Mouse (Mus musculus) intestine, postnatal 0 days (tissue): ENCODE results near the gene Mfap5. TPM values are rescaled to one million over a fixed set of nuclear protein-coding genes. Genes with fewer than 3 reads are reported as not detected.
"Not testable (repeated sequence)": the region's sequence is repeated elsewhere in the genome, so short reads cannot be mapped to it uniquely, and the experiment has no call there.

Experiments
- ATAC-seq: fragments of 200-750 bp; cut with Nextera tagmentation; 2 replicates; pipeline ENCODE4 v1.8.0; 2017; ENCODE audit warnings: mild to moderate bottlenecking, moderate TSS enrichment, moderate library complexity
- H3K27ac ChIP-seq: fragments of 300-500 bp; sonication (generic); 2 replicates; pipeline ENCODE4 v1.5.1; 2014; ENCODE audit warnings: mild to moderate bottlenecking, low read depth, low read length, moderate library complexity
- H3K27me3 ChIP-seq: fragments of 300-500 bp; sonication (generic); replicated peaks from 2 replicates; pipeline ENCODE4 v1.6.1; 2014; ENCODE audit warnings: low read length, mixed read lengths; ENCODE audit not compliant: control insufficient read depth, insufficient read depth
- H3K36me3 ChIP-seq: fragments of 300-500 bp; sonication (generic); 2 replicates; pipeline ENCODE4 v1.6.1; 2014; ENCODE audit warnings: mild to moderate bottlenecking, moderate library complexity; ENCODE audit not compliant: control insufficient read depth, insufficient read depth
- H3K4me1 ChIP-seq: fragments of 300-500 bp; sonication (generic); replicated peaks from 2 replicates; pipeline ENCODE4 v1.6.1; 2014; ENCODE audit warnings: antibody characterized with exemption, low read length, mixed read lengths; ENCODE audit not compliant: control insufficient read depth, insufficient read depth
- H3K4me2 ChIP-seq: fragments of 300-500 bp; sonication (generic); replicated peaks from 2 replicates; pipeline ENCODE4 v1.6.1; 2014; ENCODE audit warnings: low read depth, mild to moderate bottlenecking, moderate library complexity
- H3K4me3 ChIP-seq: fragments of 300-500 bp; sonication (generic); 2 replicates; pipeline ENCODE4 v1.5.1; 2014; ENCODE audit warnings: low read depth, low read length
- H3K9ac ChIP-seq: fragments of 300-500 bp; sonication (generic); 2 replicates; pipeline ENCODE4 v1.6.1; 2014; ENCODE audit warnings: mild to moderate bottlenecking, low read depth, low read length
- H3K9me3 ChIP-seq: fragments of 300-500 bp; sonication (generic); 2 replicates; pipeline ENCODE4 v1.6.1; 2016; ENCODE audit warnings: mixed run types; ENCODE audit not compliant: control insufficient read depth
- CTCF ChIP-seq: sonication (generic); IDR thresholded peaks from 2 replicates; pipeline ENCODE4 v1.5.1; 2016; ENCODE audit warnings: low read depth, mild to moderate bottlenecking, control low read depth, antibody characterized with exemption, moderate library complexity
- WGBS: fragments of 180-500 bp; shearing (Covaris S2); extraction: QIAGEN DNeasy Blood & Tissue Kit; methylation state at CpG from one replicate; pipeline ENCODE4 v1.1.7; 2014; 5-methylcytosine and 5-hydroxymethylcytosine counted together
- polyA plus RNA-seq: library from polyadenylated mRNA; unstranded; fragments of >200 nt; fragmentation: Nextera tagmentation; extraction: Ambion mirVana; gene quantifications from 2 replicates; pipeline ENCODE4 v1.2.1, GENCODE M21; 2015

The Mfap5 gene
- polyA plus RNA-seq, 1 experiment from 2014 or later: 23.6 TPM

DNA sequence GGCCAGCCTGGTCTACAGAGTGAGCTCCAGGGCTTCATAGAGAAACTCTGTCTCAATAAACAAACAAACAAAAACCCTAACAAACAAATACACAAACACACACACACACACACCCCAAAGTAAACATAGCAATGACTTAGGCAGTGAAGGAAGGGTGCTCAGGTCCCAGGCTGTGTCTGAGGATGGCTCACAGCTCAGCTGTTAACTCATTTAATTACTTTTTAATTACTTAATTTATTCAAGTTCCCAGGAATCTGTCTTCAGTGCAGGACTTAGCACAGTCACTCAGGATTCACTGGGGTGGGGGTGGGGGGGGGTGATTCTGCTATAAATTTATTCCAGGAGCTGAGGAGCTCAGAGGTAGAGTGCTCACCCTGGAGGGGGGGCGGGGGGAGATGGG is 64.1 kb downstream of the Mfap5 start:
- ATAC-seq: no peak

DNA sequence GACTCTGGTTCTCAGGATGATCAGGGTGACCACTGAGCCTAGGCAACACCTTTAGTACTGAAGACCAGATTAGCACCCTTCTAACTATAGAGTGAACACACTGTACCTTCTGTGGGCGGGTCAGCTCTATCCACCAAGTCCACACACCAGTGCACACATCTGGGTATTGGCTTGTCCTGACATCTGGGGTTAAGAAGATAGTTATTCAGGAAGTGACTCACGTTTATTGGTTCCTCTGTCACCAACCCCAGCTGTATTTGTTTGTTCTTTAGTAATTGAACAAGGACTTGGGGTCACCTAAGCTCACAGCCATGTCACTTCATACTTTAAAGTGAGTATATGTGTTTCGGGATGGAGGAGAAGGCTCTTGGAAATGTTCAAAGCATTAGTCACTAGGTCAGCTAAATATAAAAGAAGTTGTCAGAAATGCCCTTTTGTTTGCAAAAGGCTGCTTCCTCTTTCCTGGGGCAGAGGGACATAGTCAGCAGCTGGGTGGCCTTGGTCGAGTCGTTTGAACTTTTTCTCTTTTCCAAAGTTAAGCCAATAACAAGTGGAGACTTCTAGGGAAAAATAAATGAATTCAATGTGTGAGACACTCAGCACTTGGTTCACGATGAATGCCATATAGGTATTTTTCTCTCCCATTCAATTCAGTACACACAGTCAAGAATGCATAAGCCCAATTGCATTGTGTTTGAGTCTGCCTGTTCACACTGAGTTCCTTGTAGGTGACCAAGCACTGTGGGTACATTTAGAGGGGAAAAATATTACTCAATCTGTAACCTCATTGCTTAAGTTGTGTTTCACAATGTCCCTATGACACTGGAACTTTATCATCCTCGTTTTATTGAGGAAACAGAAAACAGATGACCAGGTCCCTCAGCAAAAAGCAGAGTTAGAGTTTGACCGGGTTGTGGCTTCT is 65.3 kb downstream of the Mfap5 start:
- no peak overlapping the region for H3K4me3 ChIP-seq
- H3K27ac ChIP-seq: no peak overlapping the region
- H3K4me2 ChIP-seq: no peak overlapping the region
- H3K9me3 ChIP-seq: no peaks in the 10 kb centered on the region
- no peaks in the 10 kb centered on the region for H3K27me3 ChIP-seq
- 39% methylated on average over 8 of the region's 8 CpGs for WGBS
- no peaks in the 10 kb centered on the region for H3K36me3 ChIP-seq
- H3K9ac ChIP-seq: no peak overlapping the region
- ATAC-seq: peak; percentile 80
- H3K4me1 ChIP-seq: no peaks in the 10 kb centered on the region; the same call in 1 of the 2 replicates
- no peak for TF ChIP-seq CTCF

More for the DNA sequence above, 64.1 kb downstream of the Mfap5 start:
- Histone ChIP-seq H3K9me3 (no peaks in the 10 kb centered on the region), H3K27me3 (no peaks in the 10 kb centered on the region), H3K4me3 (no peak overlapping the region), H3K9ac (no peak overlapping the region), H3K4me1 (no peaks in the 10 kb centered on the region; the same call in 1 of the 2 replicates), H3K27ac (no peak overlapping the region), H3K36me3 (no peaks in the 10 kb centered on the region), H3K4me2 (no peak overlapping the region)
- TF ChIP-seq CTCF: no peak
- 82% methylated on average over 1 of the region's 1 CpGs for WGBS

DNA sequence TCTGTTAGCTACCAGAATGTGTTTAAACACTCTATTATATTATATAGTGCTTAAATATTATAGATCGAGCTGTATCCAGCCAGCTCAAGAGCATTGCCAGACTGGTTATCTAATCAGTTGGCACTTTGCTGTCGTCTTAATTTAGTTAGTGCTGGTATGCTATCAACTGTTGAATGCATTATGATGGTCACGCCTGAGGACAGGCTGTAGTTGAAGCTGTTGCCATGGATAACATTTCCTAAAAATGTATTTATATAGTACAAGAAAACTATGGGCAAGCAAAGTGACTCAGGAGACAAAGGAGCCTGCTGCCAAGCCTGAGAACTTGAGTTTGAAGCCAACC is 65.9 kb downstream of the Mfap5 start:
- H3K9ac ChIP-seq: no peak overlapping the region
- ATAC-seq: peak; percentile 14; the same call in 1 of the 2 replicates
- no peak for TF ChIP-seq CTCF
- no peaks in the 10 kb centered on the region for H3K36me3 ChIP-seq
- 40% methylated on average over 3 of the region's 3 CpGs for WGBS
- H3K27me3 ChIP-seq: no peaks in the 10 kb centered on the region
- no peak overlapping the region for H3K4me2 ChIP-seq
- H3K4me3 ChIP-seq: no peak overlapping the region
- H3K27ac ChIP-seq: no peak overlapping the region
- no peaks in the 10 kb centered on the region for H3K9me3 ChIP-seq
- H3K4me1 ChIP-seq: no peaks in the 10 kb centered on the region; the same call in 1 of the 2 replicates

DNA sequence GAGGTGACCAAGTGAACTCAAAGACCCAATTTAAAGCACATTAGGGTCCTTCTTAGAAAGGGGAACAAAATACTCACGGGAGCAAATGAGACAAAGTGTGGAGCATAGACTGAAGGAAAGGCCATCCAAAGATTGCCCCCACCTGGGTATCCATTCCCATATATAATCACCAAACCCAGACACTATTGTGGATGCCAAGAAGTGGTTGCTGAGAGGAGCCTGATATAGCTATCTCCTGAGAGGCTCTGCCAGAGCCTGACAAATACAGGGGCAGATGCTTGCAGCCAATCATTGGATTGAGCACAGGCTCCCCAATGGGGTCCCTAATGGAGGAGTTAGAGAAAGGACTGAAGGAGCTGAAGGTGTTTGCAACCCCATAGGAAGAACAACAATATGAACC is 69.4 kb downstream of the Mfap5 start:
- not testable (repeated sequence) for H3K9ac ChIP-seq, H3K4me2 ChIP-seq, H3K27ac ChIP-seq, ATAC-seq, H3K9me3 ChIP-seq, H3K36me3 ChIP-seq, H3K4me3 ChIP-seq, H3K4me1 ChIP-seq, H3K27me3 ChIP-seq
- WGBS: 90% methylated on average over 1 of the region's 1 CpGs

DNA sequence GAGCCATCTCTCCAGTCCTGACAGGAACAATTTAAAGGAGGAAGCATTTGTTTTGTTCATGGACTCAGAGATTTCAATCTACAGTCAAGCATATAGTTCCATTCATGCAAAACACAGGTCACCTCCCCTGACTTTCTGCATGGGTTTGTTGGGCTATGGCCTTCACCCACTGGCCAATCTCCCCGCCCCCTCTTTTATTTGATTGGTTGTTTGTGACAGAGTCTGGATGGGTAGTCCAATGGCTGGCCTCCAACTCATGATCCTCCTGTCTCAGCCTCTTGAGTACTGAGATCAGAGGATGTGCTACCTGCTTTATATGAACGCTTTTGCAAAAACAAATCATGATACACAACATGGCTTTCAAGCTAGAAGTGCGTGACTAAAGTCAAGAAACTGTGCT is 71.4 kb downstream of the Mfap5 start:
- TF ChIP-seq CTCF: no peak
- WGBS: 89% methylated on average over 3 of the region's 3 CpGs

More for the DNA sequence above, 71.4 kb downstream of the Mfap5 start:
- Histone ChIP-seq H3K4me2 (no peak overlapping the region), H3K27ac (no peak overlapping the region), H3K27me3 (no peaks in the 10 kb centered on the region), H3K4me3 (no peak overlapping the region), H3K9ac (no peak overlapping the region), H3K9me3 (no peaks in the 10 kb centered on the region), H3K36me3 (no peaks in the 10 kb centered on the region; the same call in 1 of the 2 replicates), H3K4me1 (no peaks in the 10 kb centered on the region; the same call in 1 of the 2 replicates)
- ATAC-seq: no peak

Other genes starting within 250 kb of the Mfap5 start
- gene Klrg1, start 223.0 kb upstream of the Mfap5 start, polyA plus RNA-seq: 0.08 TPM in 1 of 2 replicates, not detected in the other
- gene M6pr, start 197.1 kb upstream of the Mfap5 start, polyA plus RNA-seq: 91.7 and 92.2 TPM in 2 replicates
- 3.3 and 3.5 TPM in 2 replicates for gene Phc1, start 165.3 kb upstream of the Mfap5 start, polyA plus RNA-seq
- 1.3 and 1.5 TPM in 2 replicates for gene Rimklb, start 7.1 kb upstream of the Mfap5 start, polyA plus RNA-seq
- not detected in 2 replicates for gene Aicda, start 48.0 kb downstream of the Mfap5 start, polyA plus RNA-seq
- gene Apobec1, start 96.6 kb downstream of the Mfap5 start, polyA plus RNA-seq: 23.8 and 26.0 TPM in 2 replicates
- 0.07 and 0.09 TPM in 2 replicates for gene Gdf3, start 104.2 kb downstream of the Mfap5 start, polyA plus RNA-seq
- not detected in 2 replicates for gene Dppa3, start 120.6 kb downstream of the Mfap5 start, polyA plus RNA-seq
- gene Nanog, start 201.6 kb downstream of the Mfap5 start, polyA plus RNA-seq: 0.08 and 0.12 TPM in 2 replicates